Mouse (Mus musculus): ENCODE measurements at regions not wholly inside any gene's neighbourhood (a gene's known extent, or its start where the extent isn't known, plus 50 kb on each side); places are given as distances from the start of the nearest gene placed in this dataset.

GRCm38 (mm10) chr15:45612954-45613353 lies 5478.8 kb downstream of the 9330182O14Rik start:
- DNase-seq (ENCODE audit: low spot score): no peak

GRCm38 (mm10) chr15:45646256-45646655 lies 5512.1 kb downstream of the 9330182O14Rik start:
- DNase-seq (ENCODE audit: low spot score): no peak

DNA sequence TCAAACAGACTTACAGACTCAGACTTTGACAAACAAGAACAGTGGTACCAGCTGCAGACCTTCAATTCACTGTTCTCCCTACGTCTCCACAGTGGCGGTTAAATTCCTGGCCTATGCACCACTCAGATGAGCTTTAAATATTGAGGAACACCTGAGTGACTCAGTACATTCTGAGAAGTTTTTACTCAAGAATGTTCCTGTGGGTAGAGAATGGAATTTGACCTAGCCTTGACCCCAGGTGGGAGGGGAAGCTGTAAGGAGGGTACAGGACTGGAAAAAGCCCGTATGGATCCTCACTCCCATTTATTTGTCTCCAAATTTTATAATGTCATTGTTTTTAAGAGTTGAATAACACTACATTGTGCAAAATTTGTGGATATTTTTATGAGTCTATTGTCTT lies 5529.4 kb downstream of the 9330182O14Rik start:
- DNase-seq (ENCODE audit: low spot score): no peak

GRCm38 (mm10) chr15:45689446-45689845 lies 5555.3 kb downstream of the 9330182O14Rik start:
- no peak for DNase-seq (ENCODE audit: low spot score)

GRCm38 (mm10) chr15:45690026-45690425 lies 5555.9 kb downstream of the 9330182O14Rik start:
- no peak for DNase-seq (ENCODE audit: low spot score)

DNA sequence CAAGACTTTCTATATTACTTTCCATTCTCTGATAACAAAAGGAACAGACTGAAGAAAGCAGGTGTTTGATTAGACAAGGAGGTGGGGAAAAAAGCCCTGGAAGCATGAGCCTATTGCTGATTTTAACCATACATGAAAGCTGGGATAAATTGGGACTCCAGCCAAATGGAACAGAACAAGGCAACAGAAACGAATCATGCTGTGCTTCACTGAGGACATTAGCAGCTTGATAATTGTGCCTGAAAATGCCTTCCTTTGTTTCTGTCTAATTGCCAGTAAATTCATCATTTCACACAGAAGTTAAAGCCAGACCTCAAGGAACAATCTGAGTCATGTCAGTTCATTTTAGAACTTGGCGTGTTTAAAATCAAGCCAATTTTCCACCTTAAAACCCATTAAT lies 5576.9 kb downstream of the 9330182O14Rik start:
- no peak for DNase-seq (ENCODE audit: low spot score)

DNA sequence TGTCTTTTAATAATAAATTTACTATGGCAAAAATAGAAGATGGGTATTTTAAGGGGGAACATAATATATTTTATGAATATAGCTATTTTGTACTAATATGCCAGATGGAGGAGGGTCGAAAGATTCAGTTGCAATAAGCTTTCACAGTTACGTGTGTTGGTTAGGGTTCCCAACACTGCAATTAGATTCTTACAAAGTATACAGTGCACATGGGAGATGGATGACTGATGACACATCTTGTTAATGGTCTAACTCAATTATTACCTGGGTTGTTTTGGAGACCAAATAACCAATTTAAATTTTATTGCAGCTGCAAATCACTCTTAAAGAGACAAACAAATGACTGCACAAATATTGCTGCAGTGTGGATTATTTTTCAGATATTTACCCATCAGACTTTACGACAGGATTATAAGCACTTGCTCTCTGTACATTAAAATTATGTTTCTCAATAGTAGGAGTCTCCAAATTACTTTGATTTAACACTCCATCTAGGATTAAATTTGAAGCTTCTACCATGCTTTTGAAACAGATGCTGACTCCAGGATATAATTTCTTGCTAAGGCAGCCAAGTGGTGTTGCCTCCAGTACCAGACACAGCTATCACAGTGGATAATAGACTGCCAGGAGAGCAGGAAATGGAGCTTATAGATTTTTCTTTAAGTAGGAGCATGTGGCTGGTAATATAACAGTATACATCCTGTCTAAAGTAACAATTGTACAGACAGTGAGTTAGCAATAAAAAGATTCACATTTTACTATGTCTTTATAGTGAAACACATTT lies 5596.4 kb downstream of the 9330182O14Rik start:
- DNase-seq (ENCODE audit: low spot score): no peak

- DNase-seq (ENCODE audit: low spot score): peak; percentile 5
Measured at GRCm38 (mm10) chr15:45763225-45763624, 5629.1 kb downstream of the 9330182O14Rik start.

All from MN1 (cell line).